Mouse (Mus musculus) stomach, postnatal 0 days (tissue): ENCODE results near the gene Rab12.

ENCODE experiments used
- CTCF ChIP-seq: IDR thresholded peaks from 2 replicates; pipeline ENCODE4 v1.5.1; 2016; ENCODE audit warnings: antibody characterized with exemption, low read depth, mild to moderate bottlenecking, moderate library complexity
- EP300 ChIP-seq: optimal IDR thresholded peaks from 2 replicates; pipeline ENCODE3; 2016; ENCODE audit warnings: antibody characterized with exemption

DNA sequence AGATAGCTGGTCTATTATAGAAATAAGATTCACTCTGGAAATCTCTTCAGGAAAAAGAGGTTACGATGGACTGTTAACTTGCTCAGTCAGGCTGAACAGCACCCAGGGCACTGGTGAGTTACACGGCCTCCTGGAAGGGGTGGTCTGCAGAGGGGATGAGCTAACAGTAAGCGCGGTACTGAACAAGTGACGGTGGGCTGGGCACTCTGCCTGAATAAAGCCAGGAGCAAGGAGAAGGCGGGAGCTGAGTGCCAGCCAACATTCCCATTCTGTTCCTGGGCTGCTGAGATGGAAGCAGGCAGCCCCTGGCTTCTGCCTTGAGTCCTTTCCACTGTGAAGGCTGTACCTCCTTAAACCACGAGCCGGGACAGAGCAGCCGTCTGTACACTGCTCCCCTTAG, 16.1 kb downstream of the Rab12 start:
- TF ChIP-seq CTCF (no peak), EP300 (no peak)
